Mouse (Mus musculus): ENCODE measurements around the gene Fam129c.

DNA sequence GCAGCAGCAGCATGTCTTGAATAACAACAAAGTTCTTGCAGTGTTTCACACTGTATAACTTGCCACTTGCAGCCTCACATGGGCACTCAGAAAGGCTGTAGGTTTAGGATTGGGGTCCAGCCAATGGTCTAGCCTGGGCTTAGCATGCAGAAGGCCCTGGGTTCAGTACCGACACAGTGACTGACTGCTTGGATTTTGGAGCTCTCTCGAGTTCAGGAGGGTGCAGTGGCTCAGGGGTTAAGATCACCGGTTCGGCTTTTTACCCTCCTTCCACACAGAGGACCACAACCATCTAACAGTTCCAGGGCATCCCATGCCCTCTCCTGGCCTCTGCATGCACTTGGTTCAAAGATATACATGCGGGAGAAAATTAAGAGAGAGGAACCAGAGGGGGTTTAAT is 6.4 kb upstream of the Fam129c start:
- no peak for TF ChIP-seq CTCF (IDR thresholded peaks at IDR 0.05; ENCODE audit: borderline replicate concordance, extremely low read depth, insufficient read depth, insufficient read length)
- TF ChIP-seq POLR2A (IDR thresholded peaks at IDR 0.05; ENCODE audit: borderline replicate concordance, extremely low read depth, insufficient read depth, insufficient read length, poor library complexity, severe bottlenecking): no peak

Data from brain, embryonic 14.5 days (tissue).